Mouse (Mus musculus) hindbrain, embryonic 16.5 days (tissue): ENCODE data around the gene Kcnk3. TPM values are rescaled to one million over a fixed set of nuclear protein-coding genes. Genes with fewer than 3 reads are reported as not detected.

Experiments used
- ATAC-seq: fragments of 200-750 bp; cut with Nextera tagmentation; 2 replicates; pipeline ENCODE4 v1.8.0; 2017; ENCODE audit warnings: moderate TSS enrichment, moderate library complexity
- H3K27ac ChIP-seq: fragments of 300-500 bp; sonication (generic); 2 replicates; pipeline ENCODE4 v1.5.1; 2014; ENCODE audit warnings: low read depth, mild to moderate bottlenecking, control low read depth, low read length, moderate library complexity
- H3K27me3 ChIP-seq: fragments of 300-500 bp; sonication (generic); replicated peaks from 2 replicates; pipeline ENCODE4 v1.6.1; 2014; ENCODE audit warnings: low read length; ENCODE audit not compliant: control insufficient read depth, insufficient read depth
- H3K36me3 ChIP-seq: fragments of 300-500 bp; sonication (generic); 2 replicates; pipeline ENCODE4 v1.6.1; 2014; ENCODE audit warnings: mild to moderate bottlenecking, low read length, moderate library complexity, mixed read lengths; ENCODE audit not compliant: control insufficient read depth, insufficient read depth
- H3K4me1 ChIP-seq: fragments of 300-500 bp; sonication (generic); 2 replicates; pipeline ENCODE4 v1.6.1; 2014; ENCODE audit warnings: low read depth, low read length; ENCODE audit not compliant: control insufficient read depth, insufficient read depth
- H3K4me2 ChIP-seq: fragments of 300-500 bp; sonication (generic); 2 replicates; pipeline ENCODE4 v1.6.1; 2014; ENCODE audit warnings: mild to moderate bottlenecking, low read length, control low read depth, moderate library complexity
- H3K4me3 ChIP-seq: fragments of 300-500 bp; sonication (generic); 2 replicates; pipeline ENCODE4 v1.5.1; 2014; ENCODE audit warnings: mild to moderate bottlenecking, low read length, control low read depth, moderate library complexity
- H3K9ac ChIP-seq: fragments of 300-500 bp; sonication (generic); 2 replicates; pipeline ENCODE4 v1.6.1; 2014; ENCODE audit warnings: low read depth, mild to moderate bottlenecking, control low read depth, low read length, moderate library complexity
- H3K9me3 ChIP-seq: fragments of 300-500 bp; sonication (generic); 2 replicates; pipeline ENCODE4 v1.6.1; 2014; ENCODE audit warnings: mild to moderate bottlenecking, low read length, moderate library complexity; ENCODE audit not compliant: control insufficient read depth
- WGBS: fragments of 180-500 bp; shearing (Covaris S2); extraction: QIAGEN DNeasy Blood & Tissue Kit; methylation state at CpG from one replicate; pipeline ENCODE4 v1.1.7; 2014; 5-methylcytosine and 5-hydroxymethylcytosine counted together
- polyA plus RNA-seq: library from polyadenylated mRNA; unstranded; fragments of >200 nt; fragmentation: Nextera tagmentation; extraction: Ambion mirVana; gene quantifications from 2 replicates; pipeline ENCODE4 v1.2.1, GENCODE M21; 2015

Kcnk3 gene
- polyA plus RNA-seq, 1 experiment from 2014 or later: 8.0 TPM

- 48% methylated on average over 6 of the region's 6 CpGs for WGBS
- Histone ChIP-seq H3K27me3 (no peaks in the 10 kb centered on the region), H3K27ac (no peak overlapping the region), H3K36me3 (no peaks in the 10 kb centered on the region), H3K4me3 (no peak overlapping the region), H3K4me1 (peaks cover 8% of the 10 kb centered on the region), H3K9me3 (no peaks in the 10 kb centered on the region), H3K4me2 (no peak overlapping the region), H3K9ac (no peak overlapping the region)
- no peak for ATAC-seq
Measured at GRCm38 (mm10) chr5:30615416-30615815, 27.4 kb downstream of the Kcnk3 start.

- Histone ChIP-seq H3K27me3 (no peaks in the 10 kb centered on the region; the same call in 1 of the 2 replicates), H3K9me3 (no peaks in the 10 kb centered on the region), H3K36me3 (no peaks in the 10 kb centered on the region), H3K27ac (no peak overlapping the region), H3K4me2 (no peak overlapping the region), H3K9ac (no peak overlapping the region), H3K4me3 (no peak overlapping the region), H3K4me1 (peaks cover 8% of the 10 kb centered on the region)
- ATAC-seq: no peak
- WGBS: 81% methylated on average over 4 of the region's 4 CpGs
Measured at GRCm38 (mm10) chr5:30615819-30616218, 27.8 kb downstream of the Kcnk3 start.

GRCm38 (mm10) chr5:30616644-30617043 is 28.7 kb downstream of the Kcnk3 start:
- no peak overlapping the region for H3K4me2 ChIP-seq
- ATAC-seq: no peak
- H3K27me3 ChIP-seq: peaks cover 6% of the 10 kb centered on the region; the same call in 1 of the 2 replicates
- 25% methylated on average over 3 of the region's 3 CpGs for WGBS
- H3K27ac ChIP-seq: no peak overlapping the region
- H3K9ac ChIP-seq: peak overlapping the region; percentile 22; the same call in 1 of the 2 replicates
- no peak overlapping the region for H3K4me3 ChIP-seq
- no peaks in the 10 kb centered on the region for H3K9me3 ChIP-seq
- H3K36me3 ChIP-seq: no peaks in the 10 kb centered on the region
- H3K4me1 ChIP-seq: peaks cover 8% of the 10 kb centered on the region

- Histone ChIP-seq H3K27ac (no peak overlapping the region), H3K27me3 (peaks cover 9% of the 10 kb centered on the region; the same call in 1 of the 2 replicates), H3K9me3 (no peaks in the 10 kb centered on the region), H3K4me1 (peaks cover 13% of the 10 kb centered on the region), H3K4me2 (no peak overlapping the region), H3K9ac (no peak overlapping the region), H3K36me3 (no peaks in the 10 kb centered on the region), H3K4me3 (no peak overlapping the region)
- ATAC-seq: no peak
- WGBS: 35% methylated on average over 3 of the region's 3 CpGs
Measured at GRCm38 (mm10) chr5:30617357-30617756, 29.4 kb downstream of the Kcnk3 start.

GRCm38 (mm10) chr5:30617851-30618250 is 29.9 kb downstream of the Kcnk3 start:
- H3K4me1 ChIP-seq: peaks cover 18% of the 10 kb centered on the region
- H3K9ac ChIP-seq: no peak overlapping the region
- WGBS: 35% methylated on average over 11 of the region's 11 CpGs
- H3K4me3 ChIP-seq: no peak overlapping the region
- H3K4me2 ChIP-seq: no peak overlapping the region
- H3K27me3 ChIP-seq: peaks cover 13% of the 10 kb centered on the region
- no peaks in the 10 kb centered on the region for H3K36me3 ChIP-seq
- no peaks in the 10 kb centered on the region for H3K9me3 ChIP-seq
- no peak for ATAC-seq
- no peak overlapping the region for H3K27ac ChIP-seq

- Histone ChIP-seq H3K9me3 (no peaks in the 10 kb centered on the region), H3K27me3 (peaks cover 15% of the 10 kb centered on the region), H3K9ac (no peak overlapping the region), H3K4me3 (no peak overlapping the region), H3K4me1 (peaks cover 20% of the 10 kb centered on the region), H3K4me2 (no peak overlapping the region), H3K36me3 (no peaks in the 10 kb centered on the region), H3K27ac (no peak overlapping the region)
- WGBS: 88% methylated on average over 8 of the region's 8 CpGs
- no peak for ATAC-seq
Measured at GRCm38 (mm10) chr5:30618376-30619003, 30.5 kb downstream of the Kcnk3 start.

GRCm38 (mm10) chr5:30619211-30619610 is 31.2 kb downstream of the Kcnk3 start:
- Histone ChIP-seq H3K4me1 (peaks cover 17% of the 10 kb centered on the region), H3K27ac (no peak overlapping the region), H3K4me3 (no peak overlapping the region), H3K27me3 (peaks cover 18% of the 10 kb centered on the region), H3K9me3 (no peaks in the 10 kb centered on the region), H3K4me2 (no peak overlapping the region), H3K36me3 (no peaks in the 10 kb centered on the region), H3K9ac (no peak overlapping the region)
- no peak for ATAC-seq
- WGBS: 63% methylated on average over 2 of the region's 2 CpGs

- Histone ChIP-seq H3K9me3 (no peaks in the 10 kb centered on the region), H3K4me3 (no peak overlapping the region), H3K4me1 (peaks cover 15% of the 10 kb centered on the region), H3K36me3 (no peaks in the 10 kb centered on the region), H3K27ac (no peak overlapping the region), H3K27me3 (peaks cover 18% of the 10 kb centered on the region), H3K4me2 (no peak overlapping the region), H3K9ac (no peak overlapping the region)
- ATAC-seq: no peak
- 97% methylated on average over 20 of the region's 20 CpGs for WGBS
Measured at GRCm38 (mm10) chr5:30620567-30620966, 32.6 kb downstream of the Kcnk3 start.

- no peak overlapping the region for H3K4me3 ChIP-seq
- H3K27me3 ChIP-seq: peaks cover 18% of the 10 kb centered on the region
- no peaks in the 10 kb centered on the region for H3K9me3 ChIP-seq
- peaks cover 15% of the 10 kb centered on the region for H3K4me1 ChIP-seq
- H3K9ac ChIP-seq: no peak overlapping the region
- no peaks in the 10 kb centered on the region for H3K36me3 ChIP-seq
- no peak overlapping the region for H3K27ac ChIP-seq
- 92% methylated on average over 9 of the region's 9 CpGs for WGBS
- no peak for ATAC-seq
- no peak overlapping the region for H3K4me2 ChIP-seq
Measured at GRCm38 (mm10) chr5:30621211-30621790, 33.3 kb downstream of the Kcnk3 start.
